Mouse (Mus musculus) limb, embryonic 12.5 days (tissue): Measurements from ENCODE around the gene Rnf227. TPM values are rescaled to one million over a fixed set of nuclear protein-coding genes. Genes with fewer than 3 reads are reported as not detected.
A peak's percentile ranks its signal among the peaks of the same experiment; 100 is the strongest.

Experiments used
- ATAC-seq: fragments of 200-750 bp; cut with Nextera tagmentation; 2 replicates; pipeline ENCODE4 v1.8.0; 2017; ENCODE audit warnings: low read depth, moderate TSS enrichment; ENCODE audit not compliant: insufficient number of reproducible peaks, insufficient read depth, low FRiP score, low TSS enrichment
- H3K27ac ChIP-seq: fragments of 300-500 bp; sonication (generic); 2 replicates; pipeline ENCODE4 v1.5.1; 2016; ENCODE audit warnings: mild to moderate bottlenecking, moderate library complexity
- H3K27me3 ChIP-seq: fragments of 300-500 bp; sonication (generic); 2 replicates; pipeline ENCODE4 v1.6.1; 2016; ENCODE audit warnings: mild to moderate bottlenecking, moderate library complexity
- H3K36me3 ChIP-seq: fragments of 300-500 bp; sonication (generic); 2 replicates; pipeline ENCODE4 v1.6.1; 2016; ENCODE audit warnings: mild to moderate bottlenecking, moderate library complexity
- H3K4me1 ChIP-seq: fragments of 300-500 bp; sonication (generic); replicated peaks from 2 replicates; pipeline ENCODE4 v1.6.1; 2016
- H3K4me2 ChIP-seq: fragments of 300-500 bp; sonication (generic); 2 replicates; pipeline ENCODE4 v1.6.1; 2016; ENCODE audit warnings: mild to moderate bottlenecking, moderate library complexity
- H3K4me3 ChIP-seq: fragments of 300-500 bp; sonication (generic); replicated peaks from 2 replicates; pipeline ENCODE4 v1.5.1; 2016; ENCODE audit warnings: mild to moderate bottlenecking
- H3K9ac ChIP-seq: fragments of 300-500 bp; sonication (generic); replicated peaks from 2 replicates; pipeline ENCODE4 v1.6.1; 2016; ENCODE audit warnings: mild to moderate bottlenecking, moderate library complexity
- H3K9me3 ChIP-seq: fragments of 300-500 bp; sonication (generic); 2 replicates; pipeline ENCODE4 v1.6.1; 2016; ENCODE audit warnings: mild to moderate bottlenecking, moderate library complexity
- WGBS: fragments of 180-500 bp; shearing (Covaris S2); methylation state at CpG from one replicate; pipeline ENCODE4 v1.1.7; 2016; 5-methylcytosine and 5-hydroxymethylcytosine counted together
- polyA plus RNA-seq: library from polyadenylated mRNA; unstranded; fragments of >200 nt; fragmentation: Nextera tagmentation; extraction: Ambion mirVana; gene quantifications from 2 replicates; pipeline ENCODE4 v1.2.1, GENCODE M21; 2016

Rnf227 gene
- polyA plus RNA-seq, 1 experiment from 2014 or later, result 23.7 TPM

DNA sequence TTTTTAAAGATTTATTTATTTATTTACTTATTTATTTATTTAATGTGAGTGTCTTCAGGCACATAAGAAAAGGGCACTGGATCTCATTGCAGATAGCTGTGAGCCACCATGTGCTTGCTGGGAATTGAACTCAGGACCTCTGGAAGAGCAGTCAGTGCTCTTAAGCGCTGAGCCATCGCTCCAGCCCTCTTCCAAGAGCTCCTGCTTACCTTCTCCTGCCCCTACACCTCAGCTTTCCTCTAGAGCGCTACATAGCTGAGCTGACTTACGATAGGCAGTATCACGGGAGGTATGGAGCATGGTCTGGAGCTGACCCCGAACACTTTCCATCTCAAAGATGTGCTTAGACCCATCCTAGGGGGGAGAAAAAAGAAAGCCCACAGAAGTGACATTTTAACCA lies 18.7 kb upstream of the Rnf227 start:
- no peak for ATAC-seq
- peaks cover 5% of the 10 kb centered on the region for H3K27me3 ChIP-seq
- peaks cover 42% of the 10 kb centered on the region for H3K36me3 ChIP-seq
- H3K4me1 ChIP-seq, result peaks cover 37% of the 10 kb centered on the region
- 92% methylated on average over 6 of the region's 6 CpGs for WGBS
- peak overlapping the region; percentile 84 for H3K4me2 ChIP-seq
- no peaks in the 10 kb centered on the region for H3K9me3 ChIP-seq
- no peak overlapping the region for H3K27ac ChIP-seq
- no peak overlapping the region; the same call in 1 of the 2 replicates for H3K9ac ChIP-seq
- H3K4me3 ChIP-seq, result no peak overlapping the region

- peaks cover 9% of the 10 kb centered on the region for H3K27me3 ChIP-seq
- H3K36me3 ChIP-seq, result peaks cover 38% of the 10 kb centered on the region
- H3K27ac ChIP-seq, result no peak overlapping the region
- H3K4me3 ChIP-seq, result peak overlapping the region; percentile 61
- ATAC-seq, result no peak
- peak overlapping the region; percentile 84 for H3K4me2 ChIP-seq
- H3K9ac ChIP-seq, result peak overlapping the region; percentile 81; the same call in 1 of the 2 replicates
- 77% methylated on average over 6 of the region's 6 CpGs for WGBS
- H3K9me3 ChIP-seq, result no peaks in the 10 kb centered on the region
- H3K4me1 ChIP-seq, result peaks cover 41% of the 10 kb centered on the region
Observed at GRCm38 (mm10) chr11:69322010-69322409, 18.3 kb upstream of the Rnf227 start.

- H3K36me3 ChIP-seq, result peaks cover 30% of the 10 kb centered on the region
- peaks cover 44% of the 10 kb centered on the region for H3K4me1 ChIP-seq
- H3K27me3 ChIP-seq, result peaks cover 18% of the 10 kb centered on the region
- peak overlapping the region; percentile 84 for H3K4me2 ChIP-seq
- H3K9me3 ChIP-seq, result no peaks in the 10 kb centered on the region
- whole genome bisulfite sequencing, result 23% methylated on average over 18 of the region's 18 CpGs
- peak overlapping the region; percentile 61 for H3K4me3 ChIP-seq
- no peak for ATAC-seq
- H3K9ac ChIP-seq, result peak overlapping the region; percentile 81
- H3K27ac ChIP-seq, result peak overlapping the region; percentile 93
Observed at GRCm38 (mm10) chr11:69322693-69323471, 17.4 kb upstream of the Rnf227 start.

DNA sequence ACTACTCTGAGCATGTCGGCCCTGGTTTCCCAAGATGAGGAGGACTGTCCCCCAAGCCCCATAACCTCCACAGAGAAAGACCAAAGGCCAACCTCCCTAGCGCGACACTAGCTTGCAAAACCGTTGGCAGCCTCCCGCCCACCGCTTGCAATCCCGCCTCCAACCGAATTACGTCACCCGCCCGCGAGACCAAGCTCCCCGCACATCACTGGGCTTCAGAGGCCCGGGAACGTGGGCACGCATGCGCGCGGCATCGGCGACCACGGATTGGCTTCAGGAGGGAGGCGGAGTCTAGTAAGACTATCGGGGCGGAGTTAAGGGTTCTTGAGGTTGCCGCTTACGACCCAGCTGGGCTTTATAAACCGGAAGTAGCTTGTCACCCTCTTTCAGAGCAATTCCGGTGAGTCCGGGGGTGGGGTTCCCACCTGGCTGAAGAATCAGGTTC lies 16.6 kb upstream of the Rnf227 start, which contains the start of the genes Cntrob and Trappc1:
Gene Cntrob (minus strand): TSS at position 109 of the 445 bp plus-strand sequence.
Gene Trappc1 (plus strand): TSS at position 314 of the 445 bp plus-strand sequence.
- H3K4me1 ChIP-seq, result peaks cover 44% of the 10 kb centered on the region
- peaks cover 23% of the 10 kb centered on the region for H3K27me3 ChIP-seq
- peak within 1 kb of the TSS; percentile 61 for H3K4me3 ChIP-seq
- H3K4me2 ChIP-seq, result peak within 1 kb of the TSS; percentile 84
- under 1% methylated on average over 30 of the region's 30 CpGs for WGBS
- peak; percentile 83 for ATAC-seq
- no peaks in the 10 kb centered on the region for H3K9me3 ChIP-seq
- H3K36me3 ChIP-seq, result peaks cover 22% of the 10 kb centered on the region
- H3K27ac ChIP-seq, result peak within 1 kb of the TSS; percentile 93
- H3K9ac ChIP-seq, result peak within 1 kb of the TSS; percentile 81

GRCm38 (mm10) chr11:69324749-69325148 lies 15.5 kb upstream of the Rnf227 start:
- peak overlapping the region; percentile 84 for H3K4me2 ChIP-seq
- peaks cover 12% of the 10 kb centered on the region for H3K36me3 ChIP-seq
- peak overlapping the region; percentile 61 for H3K4me3 ChIP-seq
- peaks cover 44% of the 10 kb centered on the region for H3K4me1 ChIP-seq
- ATAC-seq, result no peak
- no peaks in the 10 kb centered on the region for H3K9me3 ChIP-seq
- no peak overlapping the region for H3K27ac ChIP-seq
- peaks cover 29% of the 10 kb centered on the region for H3K27me3 ChIP-seq
- 80% methylated on average over 6 of the region's 6 CpGs for WGBS
- no peak overlapping the region for H3K9ac ChIP-seq

DNA sequence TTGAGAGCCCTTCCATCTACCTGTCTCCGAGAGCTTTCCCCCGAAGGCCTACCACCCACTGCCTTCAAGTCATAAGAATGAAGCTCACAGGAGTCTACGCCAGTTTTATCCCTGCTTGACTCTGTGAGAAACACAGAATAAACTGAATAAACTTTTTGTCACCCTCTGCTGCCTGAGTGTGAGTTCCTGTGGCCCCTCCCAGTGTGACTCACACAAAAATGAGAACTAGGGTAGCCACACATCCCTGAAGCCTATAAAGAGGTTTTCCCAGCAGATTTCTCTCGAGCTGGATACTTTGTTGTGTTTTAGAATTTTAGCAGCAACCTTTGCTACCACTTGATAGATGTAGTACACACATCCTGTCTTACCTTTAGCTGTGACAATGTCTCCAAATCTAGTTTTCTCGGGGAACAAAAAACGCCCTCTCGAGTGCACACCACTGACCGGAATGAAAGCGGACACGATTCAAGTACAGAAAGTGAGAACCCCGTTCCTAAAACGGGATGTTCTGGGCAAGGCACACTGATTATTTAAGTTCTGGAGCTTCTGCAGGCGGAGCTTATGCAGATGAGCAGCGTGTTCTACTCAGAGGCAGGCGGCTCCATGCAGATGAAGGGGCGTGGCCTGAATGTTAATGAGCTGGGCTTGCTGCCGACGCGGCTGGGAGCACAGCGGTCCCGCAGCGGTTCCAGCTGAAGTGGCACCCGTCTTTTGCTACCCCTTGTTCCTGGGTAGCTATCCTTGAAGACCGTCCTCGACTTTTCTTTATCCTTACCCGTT lies 14.4 kb upstream of the Rnf227 start, which contains the start of gene Kcnab3:
Gene Kcnab3 (plus strand): TSS at position 631 of the 780 bp plus-strand sequence.
- Histone ChIP-seq H3K9ac (peak within 1 kb of the TSS; percentile 63), H3K4me1 (peaks cover 44% of the 10 kb centered on the region), H3K9me3 (no peaks in the 10 kb centered on the region), H3K4me2 (peak within 1 kb of the TSS; percentile 82), H3K36me3 (peaks cover 3% of the 10 kb centered on the region; the same call in 1 of the 2 replicates), H3K27me3 (peaks cover 32% of the 10 kb centered on the region), H3K4me3 (peak within 1 kb of the TSS; percentile 54), H3K27ac (no peak within 1 kb of the TSS)
- 0 out of 2 replicates have a peak, but pooled peaks have one; percentile 11 for ATAC-seq
- WGBS, result 11% methylated on average over 26 of the region's 26 CpGs

GRCm38 (mm10) chr11:69326408-69327156 lies 13.7 kb upstream of the Rnf227 start:
- WGBS, result 2% methylated on average over 45 of the region's 45 CpGs
- Histone ChIP-seq H3K27ac (no peak overlapping the region), H3K9me3 (no peaks in the 10 kb centered on the region), H3K9ac (peak overlapping the region; percentile 63), H3K4me1 (peaks cover 51% of the 10 kb centered on the region), H3K4me3 (peak overlapping the region; percentile 54), H3K27me3 (peaks cover 32% of the 10 kb centered on the region), H3K4me2 (peak overlapping the region; percentile 82), H3K36me3 (no peaks in the 10 kb centered on the region)
- ATAC-seq, result 0 out of 2 replicates have a peak, but pooled peaks have one; percentile 16

DNA sequence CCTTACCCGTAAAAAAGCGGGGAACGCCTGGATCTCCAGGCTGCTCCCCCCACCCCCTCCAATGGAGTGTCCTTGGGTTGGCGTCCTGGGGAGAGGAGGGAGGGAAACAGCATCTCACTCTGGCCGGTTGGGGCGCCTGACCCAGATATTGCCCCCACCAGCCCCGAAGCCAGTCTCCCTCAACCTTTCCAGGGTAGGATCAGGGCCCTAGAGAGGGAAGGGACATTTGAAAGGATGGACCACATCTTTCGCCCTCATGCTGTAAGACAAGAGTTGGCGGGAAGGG lies 13.2 kb upstream of the Rnf227 start:
- Histone ChIP-seq H3K9me3 (no peaks in the 10 kb centered on the region), H3K4me2 (peak overlapping the region; percentile 82), H3K27ac (no peak overlapping the region), H3K36me3 (no peaks in the 10 kb centered on the region), H3K9ac (peak overlapping the region; percentile 63; the same call in 1 of the 2 replicates), H3K27me3 (peaks cover 32% of the 10 kb centered on the region), H3K4me1 (peaks cover 48% of the 10 kb centered on the region), H3K4me3 (peak overlapping the region; percentile 54)
- WGBS, result 12% methylated on average over 9 of the region's 9 CpGs
- no peak for ATAC-seq

- Histone ChIP-seq H3K4me3 (no peak overlapping the region), H3K27me3 (peaks cover 32% of the 10 kb centered on the region), H3K9ac (no peak overlapping the region), H3K4me1 (peaks cover 48% of the 10 kb centered on the region), H3K27ac (no peak overlapping the region), H3K9me3 (no peaks in the 10 kb centered on the region), H3K36me3 (no peaks in the 10 kb centered on the region), H3K4me2 (no peak overlapping the region)
- 57% methylated on average over 6 of the region's 6 CpGs for WGBS
- ATAC-seq, result no peak
Observed at GRCm38 (mm10) chr11:69327648-69328047, 12.6 kb upstream of the Rnf227 start.

- H3K4me3 ChIP-seq, result no peak overlapping the region
Observed at GRCm38 (mm10) chr11:69328517-69328916, 11.7 kb upstream of the Rnf227 start.

More at GRCm38 (mm10) chr11:69328517-69328916, 11.7 kb upstream of the Rnf227 start:
- Histone ChIP-seq H3K9ac (no peak overlapping the region), H3K4me1 (peaks cover 49% of the 10 kb centered on the region), H3K27ac (no peak overlapping the region), H3K27me3 (peaks cover 32% of the 10 kb centered on the region), H3K4me2 (no peak overlapping the region), H3K9me3 (no peaks in the 10 kb centered on the region), H3K36me3 (no peaks in the 10 kb centered on the region)
- ATAC-seq, result no peak
- WGBS, result 89% methylated on average over 6 of the region's 6 CpGs
